Mouse (Mus musculus): ENCODE measurements around the gene Furin. TPM values are rescaled to one million over a fixed set of nuclear protein-coding genes. Genes with fewer than 3 reads are reported as not detected.

Gene Furin
- polyA plus RNA-seq, 1 experiment, result 42.5 TPM

GRCm38 (mm10) chr7:80350808-80351207, 54.4 kb downstream of the Furin start:
- DNase-seq (ENCODE audit: low read depth, low spot score), result no peak
- 73% methylated on average over 2 of the region's 2 CpGs for WGBS

GRCm38 (mm10) chr7:80347670-80348586, 57.3 kb downstream of the Furin start:
- DNase-seq (ENCODE audit: low read depth, low spot score), result no peak
- 63% methylated on average over 13 of the region's 13 CpGs for WGBS

DNA sequence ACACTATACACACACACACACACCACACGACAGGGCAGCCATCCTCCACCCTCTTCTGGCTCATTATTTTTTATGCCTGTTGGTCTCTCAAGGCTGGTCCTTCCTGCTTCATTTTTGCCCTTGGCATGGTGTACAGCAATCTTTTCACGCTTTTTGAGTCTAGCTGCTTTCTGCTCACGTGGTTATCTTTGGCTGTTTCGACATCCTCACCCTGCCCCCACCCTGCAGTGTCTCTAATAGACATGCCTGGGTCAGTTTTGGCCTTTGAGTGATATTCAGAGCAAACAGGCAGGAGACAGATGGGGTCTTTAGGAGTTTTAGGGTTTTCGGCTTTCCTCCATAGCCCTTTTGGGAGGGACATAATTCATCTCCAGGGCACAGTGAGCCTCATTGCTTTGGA, 58.4 kb downstream of the Furin start:
- no peak for DNase-seq (ENCODE audit: low read depth, low spot score)
- WGBS, result 84% methylated on average over 5 of the region's 5 CpGs

GRCm38 (mm10) chr7:80346173-80346572, 59.1 kb downstream of the Furin start:
- WGBS, result 73% methylated on average over 9 of the region's 9 CpGs

DNA sequence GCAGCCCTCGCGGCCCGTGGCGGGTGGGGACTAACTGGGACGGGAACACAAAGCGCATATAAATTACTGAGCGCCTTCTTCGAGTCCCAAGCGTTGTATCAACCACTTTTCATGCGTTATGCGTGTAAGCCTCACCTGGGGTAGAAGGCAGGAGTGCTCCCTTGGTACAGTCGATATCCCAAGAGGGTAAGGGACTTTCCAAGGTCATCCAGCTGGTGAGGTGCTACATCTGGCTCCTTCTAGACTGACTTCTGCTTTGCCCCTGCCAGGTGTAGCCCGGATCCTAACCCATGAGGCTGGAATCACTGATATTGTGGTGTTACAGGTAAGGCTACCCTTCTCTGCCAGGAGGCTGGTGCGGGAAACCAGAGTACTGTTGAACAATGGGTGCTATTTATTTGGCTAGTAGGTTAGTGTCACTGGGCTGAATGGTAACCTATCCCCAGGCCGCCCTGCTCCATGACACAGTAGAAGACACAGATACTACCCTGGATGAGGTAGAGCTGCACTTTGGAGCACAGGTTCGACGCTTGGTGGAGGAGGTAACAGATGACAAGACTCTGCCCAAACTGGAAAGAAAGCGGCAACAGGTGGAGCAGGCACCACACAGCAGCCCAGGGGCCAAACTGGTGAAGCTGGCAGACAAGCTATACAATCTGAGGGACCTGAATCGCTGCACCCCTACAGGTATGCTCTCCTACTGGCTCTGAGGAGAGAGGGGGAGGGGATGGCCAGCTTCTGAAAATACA, 61.8 kb downstream of the Furin start:
- WGBS, result 23% methylated on average over 19 of the region's 19 CpGs
- no peak for DNase-seq (ENCODE audit: low read depth, low spot score)

More at GRCm38 (mm10) chr7:80346173-80346572, 59.1 kb downstream of the Furin start:
- no peak for DNase-seq (ENCODE audit: low read depth, low spot score)

- WGBS, result under 1% methylated on average over 25 of the region's 25 CpGs
- peak; percentile 92 for DNase-seq (ENCODE audit: low read depth, low spot score)
Measured at GRCm38 (mm10) chr7:80342858-80343257, 62.4 kb downstream of the Furin start, which contains the start of gene Hddc3. Hddc3 (plus strand) TSS chr7:80343104.

DNA sequence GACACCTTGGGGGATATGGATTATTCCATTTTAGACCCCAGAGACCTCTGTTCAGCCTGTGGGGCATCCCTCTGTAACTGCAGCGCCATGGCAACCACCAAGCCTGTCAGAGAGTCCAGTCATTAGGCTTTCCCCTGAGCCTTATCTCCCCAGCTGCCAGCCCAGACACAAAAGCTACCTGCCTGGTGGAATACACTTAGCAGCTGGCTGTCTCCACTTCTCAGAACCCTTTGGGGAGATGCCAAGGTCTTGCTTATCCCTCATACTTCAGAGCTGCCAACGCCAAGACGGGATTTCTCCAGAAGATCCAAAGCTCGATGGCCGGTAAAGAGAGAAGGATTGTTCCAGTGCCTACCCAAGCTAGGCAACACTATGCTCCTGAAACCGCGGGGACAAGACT, 63.4 kb downstream of the Furin start:
- 85% methylated on average over 7 of the region's 7 CpGs for WGBS
- DNase-seq (ENCODE audit: low read depth, low spot score), result no peak

- DNase-seq (ENCODE audit: low read depth, low spot score), result peak; percentile 48
- WGBS, result 2% methylated on average over 11 of the region's 11 CpGs
Measured at GRCm38 (mm10) chr7:80340793-80341192, 64.4 kb downstream of the Furin start, which contains the start of gene Unc45a. Unc45a (minus strand) TSS chr7:80341005.

DNA sequence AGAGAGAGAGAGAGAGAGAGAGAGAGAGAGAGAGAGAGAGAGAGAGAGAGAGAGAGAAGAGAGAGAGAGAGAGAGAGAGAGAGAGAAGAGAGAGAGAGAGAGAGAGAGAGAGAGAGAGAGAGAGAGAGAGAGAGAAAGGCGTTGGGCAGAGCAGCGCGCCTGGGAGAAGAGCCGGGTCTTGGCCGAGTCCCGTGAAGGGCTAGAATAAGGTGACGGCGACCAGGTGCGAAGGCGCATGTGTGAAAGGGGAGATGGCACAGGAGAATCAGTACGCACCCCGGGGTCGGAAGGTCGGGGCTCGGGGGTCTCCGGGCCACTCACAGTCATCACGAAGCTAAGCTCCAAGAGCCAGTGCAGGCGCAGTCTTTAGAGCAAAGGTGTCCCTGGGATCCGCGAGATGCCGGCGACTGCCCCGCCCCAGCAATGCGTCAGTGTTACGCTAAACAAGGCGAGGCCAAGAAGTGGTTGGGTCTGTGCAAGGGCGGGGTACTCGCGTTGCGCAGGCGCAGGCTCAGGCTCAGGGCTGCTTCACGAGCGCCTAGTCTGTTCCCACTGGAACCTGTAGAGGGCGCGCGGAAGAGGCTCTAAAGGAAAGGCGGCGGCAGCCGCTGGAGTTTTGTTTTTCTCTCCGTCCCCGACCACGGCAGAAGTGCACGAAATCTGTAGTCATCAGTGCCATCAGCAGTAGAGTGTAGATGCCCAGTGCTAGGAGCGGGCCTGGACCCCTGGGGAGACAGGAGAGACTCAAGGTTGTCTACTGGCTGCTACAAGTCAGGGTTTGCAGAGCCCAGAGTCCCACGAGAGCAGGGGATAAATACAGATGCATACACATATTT, 65.2 kb downstream of the Furin start:
- under 1% methylated on average over 45 of the region's 45 CpGs for WGBS
- DNase-seq (ENCODE audit: low read depth, low spot score), result peak; percentile 97

DNA sequence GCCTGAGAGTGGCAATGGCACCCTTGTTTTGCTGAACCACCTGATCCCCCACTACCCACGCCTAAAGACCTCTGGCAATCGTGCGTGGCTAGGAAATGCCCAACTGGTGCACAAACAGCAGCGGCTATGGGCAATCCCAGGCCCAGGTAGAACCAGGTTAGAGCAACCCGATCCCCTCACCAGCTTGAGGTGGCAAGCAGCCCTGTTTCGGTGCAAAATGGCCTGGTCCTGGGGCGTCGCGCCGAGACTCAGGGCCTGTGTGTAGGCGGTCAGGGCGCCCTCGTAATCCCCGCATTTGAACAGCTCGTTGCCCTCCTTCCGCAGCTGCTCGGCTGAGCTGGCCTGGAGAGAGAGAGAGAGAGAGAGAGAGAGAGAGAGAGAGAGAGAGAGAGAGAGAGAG, 65.9 kb downstream of the Furin start:
- 4% methylated on average over 17 of the region's 17 CpGs for WGBS
- no peak for DNase-seq (ENCODE audit: low read depth, low spot score)

Other genes starting within 250 kb of the Furin start
- gene Sema4b, start 218.6 kb downstream of the Furin start, polyA plus RNA-seq (2012; rRNA removed), result 43.2 and 57.8 TPM in 2 replicates
- gene Cib1, start 172.6 kb downstream of the Furin start, polyA plus RNA-seq (2012; rRNA removed), result 652 and 673 TPM in 2 replicates
- 3.1 and 4.7 TPM in 2 replicates for gene Gdpgp1, start 172.6 kb downstream of the Furin start, polyA plus RNA-seq (2012; rRNA removed)
- 0.05 and 0.12 TPM in 2 replicates for gene Ttll13, start 159.1 kb downstream of the Furin start, polyA plus RNA-seq (2012; rRNA removed)
- 19.0 and 21.2 TPM in 2 replicates for gene Ngrn, start 144.2 kb downstream of the Furin start, polyA plus RNA-seq (2012; rRNA removed)
- gene Vps33b, start 135.8 kb downstream of the Furin start, polyA plus RNA-seq (2012; rRNA removed), result 9.0 and 22.5 TPM in 2 replicates
- gene Prc1, start 111.0 kb downstream of the Furin start, polyA plus RNA-seq (2012; rRNA removed), result 33.7 and 34.6 TPM in 2 replicates
- 7.8 and 8.9 TPM in 2 replicates for gene Rccd1, start 81.0 kb downstream of the Furin start, polyA plus RNA-seq (2012; rRNA removed)
- gene Unc45a, start 64.4 kb downstream of the Furin start, polyA plus RNA-seq (2012; rRNA removed), result 44.8 and 64.9 TPM in 2 replicates
- 32.5 and 42.0 TPM in 2 replicates for gene Hddc3, start 62.3 kb downstream of the Furin start, polyA plus RNA-seq (2012; rRNA removed)
- gene Man2a2, start 34.1 kb downstream of the Furin start, polyA plus RNA-seq (2012; rRNA removed), result 13.8 and 25.9 TPM in 2 replicates
- gene Fes, start 17.5 kb downstream of the Furin start, polyA plus RNA-seq (2012; rRNA removed), result 12.1 and 17.1 TPM in 2 replicates
- gene Blm, start 129.7 kb upstream of the Furin start, polyA plus RNA-seq (2012; rRNA removed), result 0.98 and 1.3 TPM in 2 replicates